Mouse (Mus musculus) MEL (cell line): ENCODE data around the gene Tubgcp6. TPM values are rescaled to one million over a fixed set of nuclear protein-coding genes. Genes with fewer than 3 reads are reported as not detected.

Experiments used
- DNase-seq: peaks from one replicate; pipeline ENCODE4 v3.0.0; 2011; ENCODE audit warnings: low read depth, low spot score
- H3K27ac ChIP-seq: 2 replicates; pipeline ENCODE4 v1.5.1; 2012; ENCODE audit warnings: low read depth, mild to moderate bottlenecking, control low read depth, low read length, moderate library complexity; ENCODE audit not compliant: control insufficient read depth
- H3K27me3 ChIP-seq, 2 experiments: fragments of 150-350 bp in 1 of 2; sonication (generic) in 1 of 2; 2 replicates each; pipeline ENCODE4 v1.6.1; 2012; ENCODE audit warnings: low read length in 2 of 2, mild to moderate bottlenecking in 2 of 2, improper control_type of control experiment in 1 of 2, moderate library complexity in 1 of 2; ENCODE audit not compliant: insufficient read depth in 2 of 2, control insufficient read depth in 1 of 2
- H3K36me3 ChIP-seq, 2 experiments: 2 replicates each; pipeline ENCODE4 v1.6.1; 2012 to 2014; ENCODE audit warnings: low read length in 2 of 2, improper control_type of control experiment in 1 of 2, inconsistent platforms in 1 of 2, mild to moderate bottlenecking in 1 of 2; ENCODE audit not compliant: insufficient read depth in 2 of 2, control insufficient read depth in 1 of 2
- H3K4me1 ChIP-seq, 2 experiments: fragments of 150-350 bp in 1 of 2; sonication (generic) in 1 of 2; 2 replicates each; pipeline ENCODE4 v1.6.1; 2012; ENCODE audit warnings: low read length in 2 of 2, improper control_type of control experiment in 1 of 2, mild to moderate bottlenecking in 1 of 2; ENCODE audit not compliant: insufficient read depth in 2 of 2, control insufficient read depth in 1 of 2
- H3K4me3 ChIP-seq, 2 experiments: fragments of 150-350 bp in 1 of 2; sonication (generic) in 1 of 2; 2 replicates each; pipeline ENCODE4 v1.5.1; 2012; ENCODE audit warnings: low read depth in 2 of 2, low read length in 2 of 2, mild to moderate bottlenecking in 2 of 2, moderate library complexity in 2 of 2, control low read depth in 1 of 2, improper control_type of control experiment in 1 of 2; ENCODE audit not compliant: control insufficient read depth in 1 of 2, insufficient read depth in 1 of 2
- H3K79me2 ChIP-seq: 2 replicates; pipeline ENCODE4 v1.6.1; 2012; ENCODE audit warnings: mild to moderate bottlenecking, low read length, moderate library complexity; ENCODE audit not compliant: control insufficient read depth, poor library complexity, insufficient read depth
- H3K9ac ChIP-seq: 2 replicates; pipeline ENCODE4 v1.6.1; 2012; ENCODE audit warnings: low read depth, mild to moderate bottlenecking, control low read depth, low read length, moderate library complexity; ENCODE audit not compliant: control insufficient read depth, poor library complexity, severe bottlenecking
- H3K9me3 ChIP-seq: fragments of 150-350 bp; sonication (generic); replicated peaks from 2 replicates; pipeline ENCODE4 v1.6.1; 2012; ENCODE audit warnings: mild to moderate bottlenecking, low read length, improper control_type of control experiment, moderate library complexity; ENCODE audit not compliant: insufficient read depth
- CHD2 ChIP-seq: IDR thresholded peaks from 2 replicates; pipeline ENCODE4 v1.6.1; 2011; ENCODE audit warnings: low read length, improper control_type of control experiment
- E2F4 ChIP-seq: IDR thresholded peaks from 2 replicates; pipeline ENCODE4 v1.6.1; 2011; ENCODE audit warnings: low read depth, low read length, improper control_type of control experiment, borderline replicate concordance
- EP300 ChIP-seq, 2 experiments: IDR thresholded peaks; 2 replicates each; pipeline ENCODE4 v1.6.1; 2011; ENCODE audit warnings: improper control_type of control experiment in 2 of 2, low read length in 2 of 2, low read depth in 1 of 2, mild to moderate bottlenecking in 1 of 2
- ETS1 ChIP-seq: IDR thresholded peaks from 2 replicates; pipeline ENCODE4 v1.6.1; 2012; ENCODE audit warnings: low read depth, mild to moderate bottlenecking, inconsistent platforms, low read length, improper control_type of control experiment, moderate library complexity
- GABPA ChIP-seq: IDR thresholded peaks from 2 replicates; pipeline ENCODE4 v1.6.1; 2012; ENCODE audit warnings: low read depth, mild to moderate bottlenecking, inconsistent platforms, low read length, improper control_type of control experiment, moderate library complexity
- GATA1 ChIP-seq: IDR thresholded peaks from 2 replicates; pipeline ENCODE4 v1.6.1; 2011; ENCODE audit warnings: low read depth, low read length, improper control_type of control experiment
- HCFC1 ChIP-seq: IDR thresholded peaks from 2 replicates; pipeline ENCODE4 v1.6.1; 2012; ENCODE audit warnings: low read depth, mild to moderate bottlenecking, inconsistent platforms, low read length, improper control_type of control experiment, moderate library complexity
- KAT2A ChIP-seq: conservative IDR thresholded peaks from 2 replicates; pipeline ENCODE4 v1.6.1; 2012; ENCODE audit warnings: low read depth, low read length, improper control_type of control experiment, inconsistent platforms
- MAFK ChIP-seq: IDR thresholded peaks from 2 replicates; pipeline ENCODE4 v1.6.1; 2011; ENCODE audit warnings: low read depth, mild to moderate bottlenecking, low read length, improper control_type of control experiment, borderline replicate concordance
- MAX ChIP-seq: IDR thresholded peaks from 2 replicates; pipeline ENCODE4 v1.6.1; 2011; ENCODE audit warnings: low read length, improper control_type of control experiment
- MAZ ChIP-seq: IDR thresholded peaks from 2 replicates; pipeline ENCODE4 v1.6.1; 2012; ENCODE audit warnings: low read depth, mild to moderate bottlenecking, inconsistent platforms, low read length, improper control_type of control experiment
- MEF2A ChIP-seq: IDR thresholded peaks from 2 replicates; pipeline ENCODE4 v1.6.1; 2014; ENCODE audit warnings: low read depth, mild to moderate bottlenecking, inconsistent platforms, low read length, improper control_type of control experiment; ENCODE audit not compliant: poor library complexity, insufficient replicate concordance, severe bottlenecking; ENCODE audit errors: extremely low read depth
- MXI1 ChIP-seq: IDR thresholded peaks from 2 replicates; pipeline ENCODE4 v1.6.1; 2011; ENCODE audit warnings: mild to moderate bottlenecking, low read depth, low read length, improper control_type of control experiment
- MYB ChIP-seq: IDR thresholded peaks from 2 replicates; pipeline ENCODE4 v1.6.1; 2011; ENCODE audit warnings: mild to moderate bottlenecking, low read depth, low read length, improper control_type of control experiment
- MYC ChIP-seq: IDR thresholded peaks from 2 replicates; pipeline ENCODE4 v1.6.1; 2011; ENCODE audit warnings: low read depth, mild to moderate bottlenecking, low read length, improper control_type of control experiment, moderate library complexity
- NELFE ChIP-seq: IDR thresholded peaks from 2 replicates; pipeline ENCODE4 v1.6.1; 2011; ENCODE audit warnings: low read depth, low read length, improper control_type of control experiment
- NRF1 ChIP-seq: IDR thresholded peaks from 2 replicates; pipeline ENCODE4 v1.6.1; 2014; ENCODE audit warnings: low read depth, mild to moderate bottlenecking, inconsistent platforms, low read length, improper control_type of control experiment, moderate library complexity; ENCODE audit not compliant: poor library complexity, insufficient read depth, severe bottlenecking
- POLR2A ChIP-seq, 2 experiments: IDR thresholded peaks; 2 replicates each; pipeline ENCODE4 v1.6.1; 2011 to 2012; ENCODE audit warnings: low read length in 2 of 2, mild to moderate bottlenecking in 2 of 2, control low read depth in 1 of 2, improper control_type of control experiment in 1 of 2, low read depth in 1 of 2, moderate library complexity in 1 of 2; ENCODE audit not compliant: control insufficient read depth in 1 of 2, insufficient read depth in 1 of 2, poor library complexity in 1 of 2
- POLR2AphosphoS2 ChIP-seq: IDR thresholded peaks from 2 replicates; pipeline ENCODE4 v1.6.1; 2011; ENCODE audit warnings: low read length, improper control_type of control experiment
- SIN3A ChIP-seq: IDR thresholded peaks from 2 replicates; pipeline ENCODE4 v1.6.1; 2012; ENCODE audit warnings: low read length, improper control_type of control experiment, inconsistent platforms
- TAL1 ChIP-seq: IDR thresholded peaks from 2 replicates; pipeline ENCODE4 v1.6.1; 2012; ENCODE audit warnings: mild to moderate bottlenecking, inconsistent platforms, low read length, moderate library complexity, mixed read lengths
- TCF12 ChIP-seq: IDR thresholded peaks from 2 replicates; pipeline ENCODE4 v1.6.1; 2014; ENCODE audit warnings: low read depth, mild to moderate bottlenecking, inconsistent platforms, low read length, improper control_type of control experiment, moderate library complexity
- UBTF ChIP-seq: IDR thresholded peaks from 2 replicates; pipeline ENCODE4 v1.6.1; 2012; ENCODE audit warnings: low read depth, mild to moderate bottlenecking, inconsistent platforms, low read length, improper control_type of control experiment, moderate library complexity, borderline replicate concordance; ENCODE audit not compliant: insufficient read depth
- USF1 ChIP-seq: IDR thresholded peaks from 2 replicates; pipeline ENCODE4 v1.6.1; 2014; ENCODE audit warnings: low read depth, mild to moderate bottlenecking, inconsistent platforms, low read length, improper control_type of control experiment, moderate library complexity
- ZC3H11A ChIP-seq: IDR thresholded peaks from 2 replicates; pipeline ENCODE4 v1.6.1; 2012; ENCODE audit warnings: low read depth, mild to moderate bottlenecking, inconsistent platforms, low read length, improper control_type of control experiment
- ZKSCAN1 ChIP-seq: IDR thresholded peaks from 2 replicates; pipeline ENCODE4 v1.6.1; 2012; ENCODE audit warnings: low read depth, mild to moderate bottlenecking, inconsistent platforms, low read length, improper control_type of control experiment, moderate library complexity
- ZMIZ1 ChIP-seq: IDR thresholded peaks from 2 replicates; pipeline ENCODE4 v1.6.1; 2012; ENCODE audit warnings: low read depth, mild to moderate bottlenecking, inconsistent platforms, low read length, improper control_type of control experiment, moderate library complexity
- ZNF384 ChIP-seq: IDR thresholded peaks from 2 replicates; pipeline ENCODE4 v1.6.1; 2012; ENCODE audit warnings: low read depth, mild to moderate bottlenecking, inconsistent platforms, low read length, improper control_type of control experiment
- polyA plus RNA-seq, 2 experiments: library from polyadenylated mRNA; stranded (reverse) in 1 of 2; unstranded in 1 of 2; fragments of >175 nt in 1 of 2; fragments of >200 nt in 1 of 2; gene quantifications; 2 replicates each; pipeline versions ENCODE4 v1.2.1 to v1.2.4; 2012; ENCODE audit warnings: low replicate concordance in 2 of 2, low read depth in 1 of 2; ENCODE audit not compliant: insufficient read length in 2 of 2, insufficient read depth in 1 of 2, missing spikeins in 1 of 2
- total RNA-seq: library from RNA; depleted of rRNA; stranded (reverse); fragments of 300-350 nt; gene quantifications from 2 replicates; pipeline ENCODE4 v1.2.3, GENCODE M21; 2012

Tubgcp6 gene
- total and polyA plus RNA-seq, 3 experiments: 17.5 to 25.3 TPM; not detected in 1

- Histone ChIP-seq H3K36me3 (peaks cover 0 to 4% of the 10 kb centered on the region in 2 experiments; a peak in 2 of 4 replicates), H3K9me3 (no peaks in the 10 kb centered on the region), H3K9ac (no peak overlapping the region), H3K4me3 (no peak overlapping the region), H3K27ac (no peak overlapping the region), H3K27me3 (no peaks in the 10 kb centered on the region), H3K4me1 (no peaks in the 10 kb centered on the region), H3K79me2 (no peaks in the 10 kb centered on the region)
- no peak for DNase-seq
- TF ChIP-seq ZKSCAN1: no peak
- no peak for TF ChIP-seq KAT2A
- TF ChIP-seq ZNF384: no peak
- no peak for TF ChIP-seq GATA1
- TF ChIP-seq MXI1: no peak
- no peak for TF ChIP-seq GABPA
- no peak for TF ChIP-seq MYC
- TF ChIP-seq EP300 (IDR thresholded peaks at IDR 0.05; ENCODE audit: low read depth in 1 of 2, low read length in 2 of 2): no peak
- no peak for TF ChIP-seq UBTF
- no peak for TF ChIP-seq ZMIZ1
- no peak for TF ChIP-seq MAX
- no peak for TF ChIP-seq MEF2A
- TF ChIP-seq CHD2: no peak
Observed at GRCm38 (mm10) chr15:89106976-89107375, 15.9 kb downstream of the Tubgcp6 start.

- H3K4me3 ChIP-seq: no peak overlapping the region
- H3K9me3 ChIP-seq: no peaks in the 10 kb centered on the region
- H3K27me3 ChIP-seq: no peaks in the 10 kb centered on the region
- H3K27ac ChIP-seq: no peak overlapping the region
- TF ChIP-seq TAL1 (no peak), MYB (no peak)
- no peaks in the 10 kb centered on the region for H3K4me1 ChIP-seq
- H3K36me3 ChIP-seq: peaks cover 0 to 4% of the 10 kb centered on the region in 2 experiments; a peak in 2 of 4 replicates
- no peak overlapping the region for H3K9ac ChIP-seq
- no peak for DNase-seq
- no peaks in the 10 kb centered on the region for H3K79me2 ChIP-seq
Observed at GRCm38 (mm10) chr15:89106073-89106472, 16.8 kb downstream of the Tubgcp6 start.

- no peak overlapping the region for H3K27ac ChIP-seq
- no peak overlapping the region for H3K9ac ChIP-seq
- no peak overlapping the region for H3K4me3 ChIP-seq
- DNase-seq: no peak
- H3K4me1 ChIP-seq: no peaks in the 10 kb centered on the region
- H3K27me3 ChIP-seq: no peaks in the 10 kb centered on the region
- no peaks in the 10 kb centered on the region for H3K79me2 ChIP-seq
- no peaks in the 10 kb centered on the region for H3K9me3 ChIP-seq
- H3K36me3 ChIP-seq: peaks cover 0 to 4% of the 10 kb centered on the region in 2 experiments; a peak in 2 of 4 replicates
- no peak for TF ChIP-seq MAZ
- TF ChIP-seq NRF1: no peak
- no peak for TF ChIP-seq MXI1
- no peak for TF ChIP-seq ZC3H11A
- no peak for TF ChIP-seq ZMIZ1
- TF ChIP-seq SIN3A: no peak
- TF ChIP-seq ZNF384: no peak
- no peak for TF ChIP-seq MAFK
- no peak for TF ChIP-seq TCF12
- TF ChIP-seq NELFE: no peak
- no peak for TF ChIP-seq HCFC1
- no peak for TF ChIP-seq ZKSCAN1
- no peak for TF ChIP-seq POLR2AphosphoS2
- no peak for TF ChIP-seq E2F4
- no peak for TF ChIP-seq ETS1
- no peak for TF ChIP-seq MYC
- TF ChIP-seq POLR2A (IDR thresholded peaks at IDR 0.05; ENCODE audit: control insufficient read depth in 1 of 2, insufficient read depth in 1 of 2, low read depth in 1 of 2, low read length in 2 of 2, poor library complexity in 1 of 2): no peak
- no peak for TF ChIP-seq USF1
Observed at GRCm38 (mm10) chr15:89104425-89104824, 18.5 kb downstream of the Tubgcp6 start.
